Mouse (Mus musculus): ENCODE measurements at regions not wholly inside any gene's neighbourhood (a gene's known extent, or its start where the extent isn't known, plus 50 kb on each side); places are given as distances from the start of the nearest gene placed in this dataset.

GRCm38 (mm10) chr3:10823022-10823421 lies 487.5 kb upstream of the Gm38303 start:
- no peak for DNase-seq (ENCODE audit: low spot score)

DNA sequence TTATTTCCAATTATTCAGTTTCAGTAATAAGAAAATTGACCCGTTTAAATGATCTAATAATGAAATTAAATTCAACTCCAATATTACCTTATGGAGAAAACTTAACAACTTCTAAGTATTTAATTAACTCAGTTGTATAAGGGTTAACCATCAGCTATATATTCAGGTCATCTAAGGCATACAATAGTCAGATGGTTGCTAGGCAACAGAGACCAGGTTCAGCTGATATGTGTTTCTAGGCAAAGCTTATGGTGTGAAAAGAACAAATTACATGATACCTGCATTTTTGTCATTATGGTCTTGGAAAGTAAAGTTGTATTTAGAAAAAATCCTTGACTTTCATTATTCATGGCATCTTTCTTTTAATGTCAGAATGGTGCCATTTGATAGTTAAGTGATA lies 487.1 kb upstream of the Gm38303 start:
- no peak for DNase-seq (ENCODE audit: low spot score)

DNA sequence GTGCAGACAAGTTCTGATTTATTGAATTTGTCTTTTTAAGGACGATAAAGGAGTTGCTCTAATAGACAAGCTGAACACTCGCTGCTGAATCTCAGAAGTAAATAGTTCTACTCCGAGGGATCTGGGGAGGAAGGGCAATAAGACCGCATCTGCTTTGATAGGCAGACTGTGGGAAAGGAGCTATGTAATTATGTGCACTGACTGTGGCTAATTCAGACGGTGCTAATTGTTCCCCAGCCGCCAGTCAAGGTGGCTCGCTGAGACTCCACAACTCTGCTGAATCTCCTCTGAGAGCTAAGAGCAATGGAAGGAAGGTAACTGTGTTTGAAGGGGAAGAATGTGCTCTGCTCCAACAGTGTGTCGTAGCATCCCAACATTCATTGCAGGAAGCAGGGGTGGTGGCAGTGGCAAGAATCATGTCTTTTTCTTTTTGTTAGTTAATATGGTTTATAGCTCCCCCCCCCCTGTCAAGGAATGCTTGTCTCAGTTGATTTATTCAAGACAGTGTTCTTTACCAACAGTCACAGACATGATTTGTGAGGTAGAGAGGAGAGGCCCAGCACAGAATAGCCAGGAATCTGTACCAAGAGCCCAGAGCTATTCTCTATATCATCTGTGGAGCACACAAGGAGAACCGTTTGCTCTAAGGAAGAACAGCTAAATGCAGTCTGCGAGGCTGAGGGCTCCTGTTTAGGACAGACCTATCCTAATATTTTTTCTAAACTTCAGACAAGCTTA lies 440.9 kb upstream of the Gm38303 start:
- peak; percentile 10 for DNase-seq (ENCODE audit: low spot score)
